Mouse (Mus musculus) brown adipose tissue, adult 24 weeks (tissue): ENCODE results near the gene Ovol2. TPM values are rescaled to one million over a fixed set of nuclear protein-coding genes. Genes with fewer than 3 reads are reported as not detected.
A peak's percentile ranks its signal among the peaks of the same experiment; 100 is the strongest.

ENCODE experiments used
- H3K27ac ChIP-seq: fragments of 200-500 bp; replicated peaks from 2 replicates; pipeline ENCODE4 v1.5.1; 2012; ENCODE audit warnings: low read depth, mild to moderate bottlenecking, low read length
- H3K4me1 ChIP-seq: fragments of 200-500 bp; 2 replicates; pipeline ENCODE4 v1.6.1; 2012; ENCODE audit warnings: low read length, mixed read lengths; ENCODE audit not compliant: control insufficient read depth, insufficient read depth, insufficient read length
- H3K4me3 ChIP-seq: fragments of 200-500 bp; 2 replicates; pipeline ENCODE4 v1.5.1; 2012; ENCODE audit warnings: low read depth, mild to moderate bottlenecking, low read length, moderate library complexity; ENCODE audit not compliant: insufficient read depth
- polyA plus RNA-seq: library from polyadenylated mRNA; stranded (reverse); fragments of >200 nt; gene quantifications from 2 replicates; pipeline ENCODE4 v1.2.4, GENCODE M21; 2012; ENCODE audit not compliant: missing spikeins, insufficient read depth, insufficient read length

Gene Ovol2
- polyA plus RNA-seq, 1 experiment: not detected

GRCm38 (mm10) chr2:144291600-144292305 lies 40.2 kb downstream of the Ovol2 start:
- Histone ChIP-seq H3K27ac (no peak overlapping the region), H3K4me3 (no peak overlapping the region), H3K4me1 (no peaks in the 10 kb centered on the region)

DNA sequence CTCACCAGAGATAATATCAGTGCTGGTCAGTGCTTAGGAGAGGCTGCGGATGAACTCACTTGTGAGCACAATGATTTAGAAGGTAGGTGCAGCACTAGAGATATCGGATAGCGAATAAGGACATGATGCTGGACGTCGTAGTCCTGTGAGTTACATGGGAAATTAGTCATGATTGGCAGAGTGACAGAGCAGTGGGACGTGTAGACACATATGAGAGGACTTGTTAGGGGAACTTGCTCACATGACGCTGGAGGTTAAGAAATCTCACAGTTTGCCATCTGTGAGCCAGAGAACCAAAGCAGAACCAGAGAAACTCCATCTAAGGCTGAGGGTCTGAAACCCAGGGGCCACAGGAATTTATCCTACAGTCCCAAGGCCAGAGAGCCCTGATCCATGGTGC lies 41.6 kb downstream of the Ovol2 start:
- no peak overlapping the region for H3K4me3 ChIP-seq
- no peak overlapping the region for H3K27ac ChIP-seq
- no peaks in the 10 kb centered on the region for H3K4me1 ChIP-seq

- Histone ChIP-seq H3K27ac (no peak overlapping the region), H3K4me1 (no peaks in the 10 kb centered on the region), H3K4me3 (no peak overlapping the region)
Observed at GRCm38 (mm10) chr2:144281417-144281816, 50.5 kb downstream of the Ovol2 start.

DNA sequence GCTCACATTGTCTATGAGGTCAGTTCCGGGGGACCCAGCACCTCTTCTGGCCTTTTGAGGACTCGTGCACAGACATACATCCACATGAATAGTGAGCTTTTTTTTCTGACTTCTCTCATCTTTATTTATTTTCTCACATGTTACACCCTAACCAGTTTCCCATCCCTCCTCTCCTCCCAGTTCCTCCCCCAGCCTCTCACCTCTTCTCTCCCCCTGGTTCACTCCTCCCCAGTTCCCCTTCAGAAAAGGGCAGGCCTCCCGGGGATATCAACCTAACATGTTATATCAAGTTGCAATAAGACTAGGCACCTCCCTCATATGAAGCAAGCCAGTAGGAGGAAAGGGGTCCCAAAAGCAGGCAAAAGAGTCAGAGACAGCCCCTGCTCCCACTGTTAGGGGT lies 51.4 kb downstream of the Ovol2 start:
- Histone ChIP-seq H3K27ac (no peak overlapping the region), H3K4me3 (no peak overlapping the region), H3K4me1 (no peaks in the 10 kb centered on the region)

DNA sequence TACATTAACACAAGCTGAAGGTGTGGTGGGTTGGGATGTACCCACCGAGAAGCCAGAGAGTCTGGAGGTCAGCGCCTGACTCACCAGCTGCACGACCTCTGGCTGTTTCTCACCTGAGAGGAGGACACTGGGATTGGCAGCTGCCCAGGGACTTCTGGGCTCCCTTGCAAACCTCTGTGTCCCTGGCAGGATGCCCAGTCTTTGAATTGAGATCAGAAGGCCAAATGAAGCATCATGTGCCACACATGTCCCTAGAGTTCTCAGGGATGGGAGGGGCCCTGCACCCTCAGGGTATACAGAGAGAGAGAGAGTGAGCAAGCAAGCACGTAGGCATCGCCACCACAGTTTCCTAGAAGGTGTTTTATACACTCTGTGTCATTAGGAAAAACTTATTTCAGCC lies 52.2 kb downstream of the Ovol2 start:
- Histone ChIP-seq H3K27ac (no peak overlapping the region), H3K4me1 (no peaks in the 10 kb centered on the region)

GRCm38 (mm10) chr2:144276885-144277284 lies 55.1 kb downstream of the Ovol2 start:
- H3K4me1 ChIP-seq: no peaks in the 10 kb centered on the region
- H3K27ac ChIP-seq: no peak overlapping the region
- no peak overlapping the region for H3K4me3 ChIP-seq

More for the DNA sequence above, 52.2 kb downstream of the Ovol2 start:
- H3K4me3 ChIP-seq: no peak overlapping the region

DNA sequence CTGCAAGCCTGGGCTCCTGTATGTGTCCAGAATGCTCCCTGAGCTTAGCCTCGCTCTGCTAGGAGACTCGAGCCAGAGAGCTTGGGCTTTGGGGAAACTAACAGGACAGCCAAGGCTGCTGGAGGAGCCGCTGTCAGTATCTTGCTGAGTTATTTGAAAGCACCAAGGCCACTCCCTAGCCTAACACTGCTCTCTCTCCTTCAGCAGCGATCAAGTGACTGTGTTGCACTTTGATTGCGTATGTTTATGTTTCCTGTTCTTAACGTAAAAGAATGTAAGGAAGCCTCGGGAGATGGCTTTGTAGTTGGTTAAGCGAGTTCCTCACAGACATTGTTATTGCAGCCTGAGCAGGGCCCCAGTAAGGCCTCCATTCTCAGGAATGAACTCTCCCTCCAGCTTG lies 57.2 kb downstream of the Ovol2 start:
- Histone ChIP-seq H3K27ac (no peak overlapping the region), H3K4me1 (no peaks in the 10 kb centered on the region), H3K4me3 (no peak overlapping the region)

DNA sequence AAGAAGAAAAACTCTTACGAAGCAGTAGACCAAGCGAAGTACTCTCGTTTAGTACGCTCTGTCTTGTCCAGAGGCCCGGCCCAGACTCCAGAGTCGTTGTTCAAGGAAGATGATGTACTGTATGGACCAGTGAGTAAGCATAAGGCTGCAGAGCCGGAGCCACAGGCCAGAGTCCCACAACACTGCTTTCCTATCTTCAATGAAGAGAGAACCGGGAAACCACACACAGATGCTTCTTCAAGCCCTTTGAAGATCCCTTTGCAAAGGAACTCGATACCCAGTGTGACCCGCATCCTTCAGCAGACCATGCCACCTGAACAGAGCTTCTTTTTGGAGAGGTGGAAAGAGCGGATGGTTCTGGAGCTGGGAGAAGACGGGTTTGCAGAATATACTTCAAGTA lies 59.9 kb downstream of the Ovol2 start:
- Histone ChIP-seq H3K4me3 (no peak overlapping the region), H3K4me1 (0 out of 2 replicates have a peak, but pooled peaks cover 2% of the 10 kb centered on the region), H3K27ac (no peak overlapping the region)

- H3K4me3 ChIP-seq: peak within 1 kb of the TSS; percentile 90
- peak within 1 kb of the TSS; percentile 91 for H3K27ac ChIP-seq
- 0 out of 2 replicates have a peak, but pooled peaks cover 2% of the 10 kb centered on the region for H3K4me1 ChIP-seq
Observed at GRCm38 (mm10) chr2:144270507-144271420, 61.2 kb downstream of the Ovol2 start, which contains the start of the genes Mgme1 and Snx5. Mgme1 (plus strand) TSS chr2:144270663. Snx5 (minus strand) TSS chr2:144270906.

DNA sequence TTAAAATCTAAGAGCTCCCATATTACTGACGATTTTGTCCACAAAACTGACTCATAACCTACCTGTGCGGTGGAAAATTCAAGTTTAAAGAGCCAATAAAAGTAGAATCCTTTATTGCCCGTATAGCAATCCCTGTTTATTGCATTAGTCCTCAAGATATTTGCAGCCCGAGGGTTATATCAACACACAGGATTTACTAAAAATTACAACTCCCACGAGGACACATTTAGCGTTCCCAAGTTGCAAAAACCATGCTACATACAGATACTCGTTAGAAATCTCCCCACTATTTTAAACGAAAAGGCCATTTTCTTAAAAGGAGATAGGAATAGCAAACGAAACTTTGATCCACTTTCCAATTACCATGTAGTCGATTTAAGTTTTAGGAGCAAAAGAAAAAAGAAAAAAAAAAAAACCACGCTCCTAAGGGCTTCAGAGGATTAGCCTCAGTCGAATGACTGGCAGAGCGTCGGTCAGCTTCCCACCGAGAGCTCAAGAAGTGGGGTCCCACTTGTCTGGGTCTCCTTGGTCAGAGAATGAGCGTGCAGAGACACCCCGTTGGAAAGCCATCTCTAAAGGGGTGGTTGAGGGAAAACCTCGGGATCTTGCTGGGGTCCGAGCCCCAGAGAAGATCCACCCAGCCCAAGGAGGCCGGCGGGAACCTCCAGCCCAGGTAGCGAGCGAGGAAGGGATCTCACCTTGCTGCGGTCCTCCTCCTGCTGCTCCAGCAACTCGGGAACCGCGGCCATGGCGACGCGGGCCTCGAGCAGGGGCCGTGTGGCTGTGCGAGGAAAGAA lies 62.1 kb downstream of the Ovol2 start:
- H3K27ac ChIP-seq: peak overlapping the region; percentile 83
- H3K4me1 ChIP-seq: peaks cover 3% of the 10 kb centered on the region; the same call in 1 of the 2 replicates
- H3K4me3 ChIP-seq: peak overlapping the region; percentile 90

GRCm38 (mm10) chr2:144269306-144269650 lies 62.7 kb downstream of the Ovol2 start:
- peak overlapping the region; percentile 44 for H3K4me3 ChIP-seq
- H3K4me1 ChIP-seq: peaks cover 8% of the 10 kb centered on the region; the same call in 1 of the 2 replicates
- peak overlapping the region; percentile 16; the same call in 1 of the 2 replicates for H3K27ac ChIP-seq

DNA sequence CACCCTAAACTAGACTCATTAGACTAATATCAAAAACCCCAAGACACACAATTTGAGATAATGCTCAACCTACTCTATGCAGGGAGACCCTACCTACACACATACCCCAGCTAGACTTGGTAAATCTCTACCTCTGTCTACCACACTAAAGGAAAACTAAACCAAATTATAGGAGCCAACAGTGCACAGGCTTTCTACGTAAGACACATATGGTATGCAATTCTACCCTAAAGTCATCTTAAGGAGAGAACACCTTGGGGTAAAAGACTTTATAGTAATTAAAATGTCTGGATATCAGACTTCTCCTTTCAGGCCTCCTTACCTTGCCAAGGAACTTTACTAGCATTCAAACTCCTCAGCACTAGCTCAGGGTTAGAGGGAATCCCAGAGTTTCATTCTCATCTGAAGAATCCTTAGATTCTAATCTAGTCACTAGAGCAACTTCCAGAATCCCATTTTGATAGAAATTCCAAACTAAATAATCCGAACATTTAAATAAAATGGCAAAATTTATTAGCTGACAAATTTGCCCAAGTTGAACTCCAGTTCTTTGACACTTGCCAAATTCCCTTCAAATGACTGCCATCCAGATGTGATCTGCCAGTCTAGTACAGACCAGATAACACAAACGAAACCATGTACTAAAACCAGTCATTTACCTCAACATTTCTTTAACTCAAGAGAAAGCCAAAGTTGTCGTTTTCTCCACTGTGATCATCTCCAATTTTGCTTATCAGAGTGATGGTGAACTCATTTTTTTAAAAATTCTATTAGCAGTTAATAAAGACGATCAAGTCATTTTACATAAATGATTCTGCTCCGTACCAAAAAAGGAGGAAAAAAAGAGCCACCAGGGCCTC lies 63.3 kb downstream of the Ovol2 start:
- H3K4me3 ChIP-seq: 0 out of 2 replicates have a peak overlapping the region, but pooled peaks have one; percentile 5

GRCm38 (mm10) chr2:144267731-144268015 lies 64.3 kb downstream of the Ovol2 start:
- Histone ChIP-seq H3K4me3 (no peak overlapping the region), H3K27ac (no peak overlapping the region), H3K4me1 (peaks cover 8% of the 10 kb centered on the region; the same call in 1 of the 2 replicates)

More for the DNA sequence above, 63.3 kb downstream of the Ovol2 start:
- Histone ChIP-seq H3K4me1 (peaks cover 8% of the 10 kb centered on the region; the same call in 1 of the 2 replicates), H3K27ac (no peak overlapping the region)
